Mouse (Mus musculus) frontal cortex, postnatal 14 days (tissue): ENCODE measurements at regions not wholly inside any gene's neighbourhood (a gene's known extent, or its start where the extent isn't known, plus 50 kb on each side); places are given as distances from the start of the nearest gene placed in this dataset.
"Not testable (repeated sequence)": the region's sequence is repeated elsewhere in the genome, so short reads cannot be mapped to it uniquely, and the experiment has no call there.

Source experiments
- DNase-seq, 2 experiments: peaks; one replicate each; pipeline ENCODE4 v3.0.0; 2022; ENCODE audit warnings: low spot score in 2 of 2

- not testable (repeated sequence) for DNase-seq
Measured at GRCm38 (mm10) chrX:82249456-82249855, 699.2 kb upstream of the Dmd start.

- DNase-seq, result not testable (repeated sequence)
Measured at GRCm38 (mm10) chrX:82282376-82282775, 666.3 kb upstream of the Dmd start.

GRCm38 (mm10) chrX:82310764-82311492 is 637.7 kb upstream of the Dmd start:
- peak in 1 of 2 experiments; percentile 3 for DNase-seq
